Mouse (Mus musculus) frontal cortex, adult (tissue): ENCODE measurements around the gene Ttc29.

Experiments
- ATAC-seq: cut with Nextera tagmentation; 2 replicates; pipeline ENCODE4 v1.9.2; 2017; ENCODE audit warnings: mild to moderate bottlenecking, moderate library complexity, mixed read lengths; ENCODE audit not compliant: low TSS enrichment

Gene Ttc29

GRCm38 (mm10) chr8:78423937-78424336 is 210.8 kb downstream of the Ttc29 start:
- no peak for ATAC-seq

DNA sequence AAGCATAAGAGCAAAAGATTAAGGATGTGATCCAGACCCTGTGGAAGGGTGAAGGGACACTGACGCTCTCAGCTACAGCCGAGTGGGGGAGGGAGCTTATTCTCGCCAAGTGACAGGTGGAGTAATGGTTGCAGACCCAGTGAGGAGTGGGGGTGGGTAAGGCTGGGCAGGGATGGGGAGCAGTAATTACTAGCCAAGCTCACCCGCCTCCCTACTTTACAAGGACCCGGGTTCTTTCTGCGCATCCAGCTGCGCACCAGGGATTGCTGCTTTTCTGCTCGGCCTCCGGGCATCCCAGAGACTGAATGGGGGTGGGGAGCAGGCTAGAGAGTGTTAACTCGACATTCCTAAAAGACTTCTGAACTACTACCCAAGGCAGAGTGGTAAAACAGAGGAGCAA is 213.4 kb downstream of the Ttc29 start:
- ATAC-seq: no peak

DNA sequence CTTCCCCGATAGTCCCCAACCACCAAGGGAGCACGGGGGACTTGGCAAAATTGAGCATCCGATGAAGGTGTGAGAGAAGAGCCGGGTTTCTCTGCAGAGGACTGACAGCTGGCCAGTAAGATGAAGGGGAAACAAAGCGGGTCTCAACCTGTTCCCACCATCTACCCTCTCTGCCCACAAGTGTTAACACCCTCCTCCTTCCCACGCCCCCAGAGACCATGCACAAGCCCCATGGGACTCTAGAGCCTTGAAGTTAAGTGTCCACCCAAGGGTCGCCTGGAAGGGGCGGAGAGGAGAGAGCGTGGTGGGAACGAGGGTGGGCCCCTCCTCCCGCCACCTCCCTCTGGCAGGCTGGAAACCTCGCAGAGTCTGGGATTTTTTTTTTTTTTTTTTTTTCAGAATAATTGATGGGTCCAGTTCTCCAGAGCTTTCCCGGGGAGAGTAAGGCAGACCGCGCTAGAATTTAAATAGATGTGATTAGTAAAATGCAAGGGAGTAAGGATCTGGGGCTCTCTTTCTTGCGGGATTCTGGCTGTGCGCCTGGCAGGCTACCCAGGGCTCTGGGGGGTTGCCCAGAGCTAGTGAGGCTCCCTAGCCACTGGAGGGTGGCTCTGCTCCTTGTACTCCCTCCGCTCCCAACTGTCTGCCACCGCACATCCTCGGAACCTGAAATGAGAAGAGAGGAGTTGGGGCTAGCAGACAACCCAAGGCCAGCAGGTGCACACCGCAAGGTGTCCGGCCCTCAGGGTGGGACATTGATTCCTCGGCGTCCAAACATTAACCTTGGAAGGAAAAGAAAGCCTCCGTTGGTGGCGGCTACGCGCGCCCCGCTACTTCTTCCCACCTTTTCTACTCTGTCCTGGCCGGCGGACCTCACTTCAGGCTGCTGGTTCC is 214.0 kb downstream of the Ttc29 start:
- ATAC-seq: no peak

DNA sequence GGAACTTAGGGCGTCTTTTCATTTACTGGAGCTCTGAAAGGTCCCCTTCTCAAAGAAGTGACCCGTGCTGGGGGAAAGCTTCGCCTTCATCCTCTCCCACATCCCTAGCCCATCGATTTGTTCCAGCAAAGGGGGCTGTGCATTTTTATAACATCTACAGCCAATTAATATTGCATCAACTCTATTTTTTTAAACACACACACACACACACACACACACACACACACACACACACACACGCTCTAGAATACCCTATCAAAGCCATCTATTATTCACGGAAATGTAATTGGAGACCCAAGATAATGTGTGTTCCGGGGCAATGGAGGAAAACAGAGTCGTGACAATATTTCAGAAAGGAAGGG is 214.7 kb downstream of the Ttc29 start:
- ATAC-seq: no peak

- no peak for ATAC-seq
Observed at GRCm38 (mm10) chr8:78428148-78428547, 215.1 kb downstream of the Ttc29 start.

DNA sequence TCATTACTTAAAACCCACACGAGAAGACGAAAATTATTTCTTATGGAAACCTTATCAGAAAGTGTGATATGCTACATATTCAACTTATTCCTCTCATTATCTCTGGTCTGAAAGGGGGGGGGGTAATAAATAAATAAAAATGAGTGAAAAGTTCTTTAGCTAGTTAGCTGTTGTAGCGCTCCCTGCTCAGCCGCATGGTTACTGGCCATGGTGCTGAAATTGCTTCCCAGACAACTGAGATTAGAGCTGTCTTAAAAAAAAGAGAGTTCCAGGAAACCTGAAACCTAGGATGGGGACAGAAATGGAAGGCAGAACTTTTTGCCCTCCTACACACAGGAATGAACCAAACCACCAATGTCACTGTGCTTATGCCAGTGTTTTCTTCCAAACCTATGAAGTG is 218.3 kb downstream of the Ttc29 start:
- no peak for ATAC-seq

GRCm38 (mm10) chr8:78432451-78432850 is 219.4 kb downstream of the Ttc29 start:
- no peak for ATAC-seq

GRCm38 (mm10) chr8:78433318-78433717 is 220.2 kb downstream of the Ttc29 start:
- no peak for ATAC-seq

DNA sequence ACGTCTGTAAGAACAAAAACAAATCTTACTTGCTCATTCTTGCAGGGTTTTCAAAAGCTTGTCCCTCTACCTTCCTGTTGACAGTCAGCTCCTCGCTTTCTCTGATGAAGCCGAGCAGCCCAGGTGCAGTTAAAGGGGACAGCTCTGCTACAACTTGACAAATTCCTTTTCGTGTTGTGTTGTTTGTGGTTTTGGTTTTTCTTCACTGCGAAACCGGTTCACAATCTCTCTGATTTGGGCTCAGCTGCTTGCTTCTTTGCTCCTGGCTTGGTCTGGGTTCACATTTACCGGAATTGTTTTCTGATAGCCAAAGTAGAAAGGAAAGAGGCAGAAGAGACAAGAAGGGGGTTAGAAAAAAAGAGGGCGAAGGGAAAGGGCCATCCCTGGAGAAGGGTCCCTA is 221.2 kb downstream of the Ttc29 start:
- ATAC-seq: no peak

- ATAC-seq: no peak; the same call in 1 of the 2 replicates
Observed at GRCm38 (mm10) chr8:78434823-78435623, 221.9 kb downstream of the Ttc29 start.

DNA sequence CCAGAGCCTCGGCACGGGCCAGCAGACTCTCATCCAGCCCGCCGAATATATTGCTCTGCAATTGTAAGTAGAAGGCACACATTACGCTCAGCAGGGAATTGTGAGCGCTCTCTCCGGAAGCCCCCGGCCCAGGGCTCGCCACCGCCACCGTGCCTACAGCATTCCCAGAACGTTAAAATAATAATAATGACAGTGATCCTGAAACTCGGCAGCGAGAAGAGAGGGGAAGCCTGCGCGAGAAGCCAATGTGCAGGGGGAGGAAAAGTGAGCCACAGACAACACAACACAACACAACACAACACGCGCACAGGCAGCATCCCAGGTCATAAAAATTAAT is 222.5 kb downstream of the Ttc29 start:
- ATAC-seq: no peak

DNA sequence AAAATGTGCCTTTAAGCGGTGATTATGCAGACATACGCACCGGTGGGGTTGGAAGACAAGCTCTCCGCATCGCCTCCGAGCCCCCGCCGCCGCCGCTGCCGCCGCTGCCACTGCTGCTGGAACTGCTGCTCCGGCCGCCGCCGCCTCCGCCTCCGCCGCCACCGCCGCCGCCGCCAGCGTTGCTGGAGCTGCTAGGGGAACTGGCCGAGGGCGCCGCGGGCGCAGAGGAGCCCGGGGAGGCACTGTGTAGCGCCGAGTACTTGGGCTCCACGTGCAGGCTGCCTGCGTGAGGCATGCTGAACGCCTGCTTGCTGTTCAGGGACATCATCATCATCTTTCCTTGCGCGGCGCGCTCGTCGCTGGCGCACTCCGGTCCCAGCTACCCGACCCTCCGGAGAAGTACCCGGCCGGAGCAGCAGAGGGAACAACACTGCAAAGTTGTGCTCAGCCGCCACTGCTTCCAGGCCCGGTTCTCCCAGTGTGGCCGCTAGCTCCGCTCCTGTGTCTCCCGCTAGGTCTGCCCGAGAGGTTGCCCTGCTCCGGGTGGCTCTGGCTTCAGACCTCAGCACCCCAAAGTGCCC is 223.1 kb downstream of the Ttc29 start, which contains the start of gene Pou4f2:
TSS of gene Pou4f2 (minus strand) at position 575 of the 581 bp plus-strand sequence.
- peak; percentile 82 for ATAC-seq

DNA sequence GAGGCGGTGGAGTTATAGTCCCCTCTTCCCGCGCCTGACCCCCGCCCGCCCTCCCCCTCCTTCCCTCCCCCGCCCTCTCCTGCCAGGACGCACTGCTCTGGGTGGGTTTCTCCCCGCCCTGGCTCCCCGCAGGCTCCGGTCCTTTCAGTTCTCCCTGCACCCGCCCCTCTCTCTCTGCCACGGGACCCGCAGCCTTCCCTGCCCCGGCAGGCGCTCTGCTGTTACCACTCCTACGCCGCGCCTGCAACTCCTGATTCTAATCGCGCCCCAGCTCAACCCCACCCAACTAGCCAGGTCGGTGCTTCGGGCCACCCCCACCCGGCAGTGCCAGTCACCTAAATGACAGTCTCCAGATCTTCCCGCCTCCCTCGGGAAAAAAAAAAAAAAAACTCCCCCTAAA is 223.6 kb downstream of the Ttc29 start:
- ATAC-seq: no peak

GRCm38 (mm10) chr8:78437140-78438045 is 224.3 kb downstream of the Ttc29 start:
- no peak for ATAC-seq

- ATAC-seq: no peak
Observed at GRCm38 (mm10) chr8:78438121-78438520, 225.0 kb downstream of the Ttc29 start.

DNA sequence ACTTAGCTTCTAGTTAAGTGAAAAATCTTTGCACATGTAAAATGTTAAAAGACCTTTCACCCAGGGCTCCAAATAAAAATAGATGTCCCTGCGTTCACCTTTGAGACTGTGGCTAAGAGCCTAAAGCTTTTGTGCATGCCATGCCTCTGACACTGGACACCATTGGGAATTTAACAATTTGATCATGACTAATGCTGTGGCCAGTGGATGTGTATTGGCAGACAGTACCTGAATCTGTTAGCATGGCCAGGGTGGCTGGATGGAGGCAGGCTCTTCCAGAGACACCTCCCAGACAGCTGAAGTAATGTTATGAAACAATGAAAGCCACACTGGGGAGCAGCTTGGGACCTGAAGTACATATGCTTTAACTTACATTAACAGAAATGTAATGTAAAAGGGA is 229.7 kb downstream of the Ttc29 start:
- ATAC-seq: no peak
